ENCODE assay signal across 24 mouse cellular contexts in genomic region chr4:152614356-152615100, GRCm38 (mm10).
DNase-seq lines count a peak whose midpoint lies in the region; TF ChIP-seq lines count a peak whose summit lies in the region.
"Had no signal": no experiment of that assay in that cellular context is flagged by ENCODE, and none has a peak within 500 bp of the region (broad histone marks: within the 10 kb centered on the region; RNA-seq: fewer than 3 reads in every experiment).

No protein-coding gene starts in this region.

- peak in 1 of 2 experiments; percentile 17 for DNase-seq in layer of hippocampus, adult 2 months (ENCODE audit: low spot score in 2 of 2)
- DNase-seq in layer of hippocampus, adult 18-20 months (ENCODE audit: low spot score in 2 of 2) = no peak
- DNase-seq in frontal cortex, postnatal 25 days (ENCODE audit: low spot score in 2 of 2) = peak; percentile 42 to 52
- peak; percentile 77 to 95 for DNase-seq in left cerebral cortex, postnatal 25 days (ENCODE audit: low spot score in 2 of 2)
- DNase-seq in right cerebral cortex, postnatal 36 days (ENCODE audit: low spot score in 2 of 2) = peak; percentile 86 to 90
- no peak for DNase-seq in embryo, embryonic 10 days (ENCODE audit: low spot score)
- DNase-seq in neural tube, embryonic 10.5 days (ENCODE audit: extremely low spot score, low spot score) = no peak
- no peak for DNase-seq in thymus, postnatal 14 days
- DNase-seq: adrenal gland, postnatal 10 days; cerebellum, adult 11 months; cerebellum, postnatal 25 days; kidney, adult 11 months; lung, adult 2 months; lung, postnatal 36 days; thymus, postnatal 36 days had no signal

- intact Hi-C loops in left cerebral cortex, postnatal 25 days (cut with DNase I) = no loop called here

- TF ChIP-seq CTCF in layer of hippocampus, adult 2 months (conservative IDR thresholded peaks at IDR 0.05) = no peak

- H3K27ac ChIP-seq in layer of hippocampus, adult 2 months = 0 out of 2 replicates have a peak overlapping the region, but pooled peaks have one; percentile 10
- H3K27ac ChIP-seq: embryonic facial prominence, embryonic 10.5 days; heart, embryonic 10.5 days; hindbrain, embryonic 10.5 days; hindbrain, postnatal 0 days; kidney, postnatal 0 days; limb, embryonic 12.5 days; liver, embryonic 12.5 days; midbrain, embryonic 15.5 days had no signal

- H3K4me3 ChIP-seq in layer of hippocampus, adult 2 months = no peak overlapping the region
- H3K4me3 ChIP-seq: embryonic facial prominence, embryonic 10.5 days; heart, embryonic 10.5 days; hindbrain, embryonic 10.5 days; limb, embryonic 12.5 days; liver, embryonic 12.5 days; midbrain, embryonic 15.5 days; myocyte had no signal

Comparison
In these comparisons a context has a peak if more than half of its experiments do, and no peak if none do; other contexts are left out.
1. DNase-seq: peak in frontal cortex, postnatal 25 days (2 of 2), left cerebral cortex, postnatal 25 days (2 of 2) and right cerebral cortex, postnatal 36 days (2 of 2); none in layer of hippocampus, adult 18-20 months (0 of 2), embryo, embryonic 10 days (single experiment), neural tube, embryonic 10.5 days (single experiment) and thymus, postnatal 14 days (single experiment).